Mouse (Mus musculus) heart, adult 8-10 months (tissue): Measurements from ENCODE around the gene B130006D01Rik. TPM values are rescaled to one million over a fixed set of nuclear protein-coding genes. Genes with fewer than 3 reads are reported as not detected.

Experiments used
- DNase-seq: peaks from one replicate; pipeline ENCODE4 v3.0.0; 2022; ENCODE audit warnings: low spot score
- total RNA-seq, 4 experiments: library from RNA; stranded (reverse); gene quantifications; 2 replicates each; pipeline ENCODE4 v1.2.4; 2022

The B130006D01Rik gene
- total RNA-seq, 4 experiments from 2014 or later, result 0.32 to 0.57 (median 0.42) TPM

DNA sequence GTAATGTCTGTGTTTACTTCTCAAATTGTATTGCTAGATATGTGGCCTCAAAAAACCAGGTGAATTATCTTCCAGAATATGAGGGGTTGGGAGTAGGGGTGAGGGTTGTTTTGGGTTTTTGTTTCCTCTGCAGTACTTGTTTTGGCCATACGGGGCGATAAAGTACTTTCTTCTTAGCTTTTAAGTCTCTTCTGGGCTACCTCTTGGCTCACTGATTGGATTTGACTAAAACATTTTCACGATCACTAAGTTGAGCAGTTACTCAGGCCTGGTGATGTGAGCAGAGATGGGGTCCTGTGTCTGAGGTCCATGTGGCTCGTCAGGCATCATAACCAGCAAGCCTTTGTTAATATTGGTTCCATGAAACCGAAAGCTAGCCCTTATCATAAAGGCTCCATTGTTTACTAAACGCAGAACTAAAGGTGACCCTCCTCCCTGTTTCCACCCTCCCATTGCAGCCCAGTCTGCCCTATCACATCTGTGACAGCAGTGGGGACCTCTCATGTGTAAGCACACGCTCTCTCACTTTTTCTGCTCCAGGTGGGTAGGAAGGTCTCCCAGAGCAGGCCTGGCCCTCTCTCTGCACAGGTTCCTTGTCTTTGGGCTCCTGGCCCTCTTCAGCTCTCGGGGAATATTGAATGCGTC, 47.5 kb downstream of the B130006D01Rik start:
- no peak for DNase-seq

DNA sequence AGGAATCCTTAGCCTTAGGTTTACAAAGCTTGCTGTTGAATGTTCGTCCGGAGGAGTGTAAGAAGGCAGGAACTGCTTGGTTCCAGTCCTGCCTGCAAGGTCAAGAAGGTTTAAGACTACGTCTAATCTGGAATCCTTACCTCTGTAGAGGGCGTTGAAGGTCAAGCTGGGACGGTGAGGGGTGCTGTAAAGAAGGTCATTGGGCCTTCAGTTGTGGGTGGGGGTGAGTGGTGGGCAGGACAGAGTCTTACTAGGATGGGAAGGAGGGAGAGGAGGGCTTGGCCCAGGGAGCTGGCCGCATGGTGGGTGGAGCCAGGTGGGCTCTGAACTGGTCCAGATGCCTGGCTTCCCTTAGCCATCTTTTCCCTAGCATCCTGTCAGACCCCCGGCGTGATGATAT, 48.3 kb downstream of the B130006D01Rik start:
- DNase-seq, result no peak

GRCm38 (mm10) chr11:95773264-95773663, 49.9 kb downstream of the B130006D01Rik start:
- peak; percentile 43 for DNase-seq

Other genes starting within 250 kb of the B130006D01Rik start
- gene Nxph3, start 209.0 kb upstream of the B130006D01Rik start, total RNA-seq, result under 1 TPM; 0.41 to 0.76 (median 0.50) TPM
- under 1 TPM; 0.29 to 0.52 (median 0.47) TPM for gene Ngfr, start 135.9 kb upstream of the B130006D01Rik start, total RNA-seq
- 100 to 1,000 TPM; 379 to 441 (median 399) TPM for gene Phb, start 56.6 kb upstream of the B130006D01Rik start, total RNA-seq
- 10 to 100 TPM; 49.0 to 60.2 (median 53.5) TPM for gene Zfp652, start 10.9 kb upstream of the B130006D01Rik start, total RNA-seq
- gene Phospho1, start 100.9 kb downstream of the B130006D01Rik start, total RNA-seq, result 100 to 1,000 TPM; 171 to 185 (median 175) TPM
- gene Gngt2, start 113.6 kb downstream of the B130006D01Rik start, total RNA-seq, result 10 to 100 TPM; 11.6 to 19.0 (median 15.7) TPM
- 10 to 100 TPM in 1 of 4 experiments, 1 to 10 TPM in 3; 7.3 to 10.8 (median 8.8) TPM for gene Abi3, start 118.9 kb downstream of the B130006D01Rik start, total RNA-seq
- gene B4galnt2, start 191.3 kb downstream of the B130006D01Rik start, total RNA-seq, result not detected